Mouse (Mus musculus) monocyte, adult 59 days (primary cell): ENCODE results near the gene AC124108.1. TPM values are rescaled to one million over a fixed set of nuclear protein-coding genes. Genes with fewer than 3 reads are reported as not detected.

Source experiments
- total RNA-seq, 2 experiments: library from RNA; stranded (reverse); gene quantifications; one replicate each; pipeline ENCODE4 v1.2.4; 2023

Gene AC124108.1
- not detected for total RNA-seq

DNA sequence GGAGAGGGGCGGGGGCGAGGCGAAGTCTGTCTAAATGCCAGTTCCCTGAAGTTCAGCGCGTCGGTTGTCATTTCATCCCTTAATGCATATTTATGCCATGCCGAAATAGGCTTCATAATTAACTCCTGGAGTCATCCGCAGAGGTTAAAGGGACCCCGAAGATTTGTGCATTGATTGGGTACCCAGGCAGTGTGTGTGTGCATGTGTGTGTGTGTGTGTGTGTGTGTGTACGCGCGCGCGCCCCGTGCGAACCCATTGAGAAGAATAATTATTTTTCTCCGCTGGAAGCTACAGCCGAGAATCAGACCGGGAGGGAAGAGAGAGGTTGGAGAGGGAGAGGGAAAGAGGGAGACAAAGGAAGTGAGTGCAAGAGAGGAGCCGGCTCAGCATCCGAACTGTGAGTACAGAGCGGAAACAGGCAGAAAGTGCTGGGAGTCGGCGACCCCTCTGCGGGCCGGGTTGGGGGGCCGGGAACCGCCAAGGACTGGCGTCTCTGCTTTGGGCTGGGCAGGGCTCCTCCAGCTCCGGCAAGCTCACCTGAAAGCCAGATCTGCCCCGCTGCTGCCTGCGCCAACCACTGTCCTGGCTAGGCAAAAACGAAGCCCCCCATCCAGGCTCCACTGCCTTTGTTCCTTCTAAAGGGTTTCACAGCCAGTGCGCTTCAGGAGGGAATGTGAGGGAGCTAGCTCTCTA is at the start of gene AC124108.1, which contains the start of gene Lemd1:
Gene AC124108.1, plus strand, starts transcription at position 365 of the 693 bp plus-strand sequence.
Gene Lemd1, plus strand, starts transcription at position 339 of the 693 bp plus-strand sequence.

DNA sequence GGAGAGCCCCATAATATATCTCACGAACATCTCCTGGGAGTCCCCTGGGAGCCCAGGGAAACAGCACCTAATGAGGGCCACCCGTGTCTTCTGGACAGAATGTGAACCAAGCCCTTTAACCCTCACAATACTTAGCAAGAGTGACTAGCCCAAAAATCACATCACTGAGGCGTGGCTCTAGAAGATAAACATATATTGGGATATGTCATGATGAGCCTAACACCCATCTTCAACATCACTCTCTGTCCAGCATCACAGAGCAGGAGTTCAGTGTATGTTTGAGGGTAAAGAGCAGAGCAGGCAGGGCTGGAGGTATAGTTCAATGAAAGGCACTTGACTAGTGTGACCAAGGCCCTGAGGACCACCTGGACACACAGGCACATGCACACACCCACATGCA is 38.4 kb downstream of the AC124108.1 start, which contains the start of gene Gm10188:
Gene Gm10188, minus strand, starts transcription at position 101 of the 400 bp plus-strand sequence.

Other genes starting within 250 kb of the AC124108.1 start
- gene Slc45a3, start 228.5 kb upstream of the AC124108.1 start, total RNA-seq: 10 to 100 TPM; 50.0 to 65.3 TPM
- 100 to 1,000 TPM; 116 to 132 TPM for gene Elk4, start 183.8 kb upstream of the AC124108.1 start, total RNA-seq
- gene Mfsd4a, start 123.4 kb upstream of the AC124108.1 start, total RNA-seq: not detected
- gene Cdk18, start 51.8 kb upstream of the AC124108.1 start, total RNA-seq: 1 to 10 TPM; 1.4 to 3.2 TPM
- gene Lemd1, start within 50 bp of the AC124108.1 start, total RNA-seq: not detected
- gene Gm10188, start 38.3 kb downstream of the AC124108.1 start, total RNA-seq: not detected
- not detected for gene Klhdc8a, start 107.2 kb downstream of the AC124108.1 start, total RNA-seq
- gene Nuak2, start 124.7 kb downstream of the AC124108.1 start, total RNA-seq: 100 to 1,000 TPM; 153 to 166 TPM
- gene Tmcc2, start 199.8 kb downstream of the AC124108.1 start, total RNA-seq: 10 to 100 TPM; 12.8 to 16.1 TPM
- 10 to 100 TPM; 47.2 to 55.3 TPM for gene Dstyk, start 226.1 kb downstream of the AC124108.1 start, total RNA-seq